Mouse (Mus musculus) small intestine, adult 2 months (tissue): ENCODE data around the gene Foxq1. TPM values are rescaled to one million over a fixed set of nuclear protein-coding genes. Genes with fewer than 3 reads are reported as not detected.

ENCODE experiments used
- H3K27ac ChIP-seq: fragments of 200-500 bp; 2 replicates; pipeline ENCODE4 v1.5.1; 2012; ENCODE audit warnings: low read depth, low read length, control low read depth, inconsistent platforms; ENCODE audit not compliant: insufficient read depth
- H3K27me3 ChIP-seq: fragments of 200-500 bp; 2 replicates; pipeline ENCODE4 v1.6.1; 2012; ENCODE audit warnings: mild to moderate bottlenecking, moderate library complexity, low read length, inconsistent platforms; ENCODE audit not compliant: control insufficient read depth, insufficient read depth
- H3K36me3 ChIP-seq: fragments of 200-500 bp; 2 replicates; pipeline ENCODE4 v1.6.1; 2012; ENCODE audit warnings: mild to moderate bottlenecking, low read length, control low read depth, inconsistent platforms; ENCODE audit not compliant: control insufficient read depth, insufficient read depth
- H3K4me1 ChIP-seq: fragments of 200-500 bp; 2 replicates; pipeline ENCODE4 v1.6.1; 2012; ENCODE audit warnings: low read length, inconsistent platforms, mixed read lengths; ENCODE audit not compliant: control insufficient read depth, insufficient read depth, insufficient read length
- H3K4me3 ChIP-seq: fragments of 200-500 bp; 2 replicates; pipeline ENCODE4 v1.5.1; 2012; ENCODE audit warnings: low read depth, mild to moderate bottlenecking, control low read depth, inconsistent platforms, low read length, moderate library complexity
- CTCF ChIP-seq: fragments of 200-500 bp; IDR thresholded peaks from 2 replicates; pipeline ENCODE4 v1.5.1; 2012; ENCODE audit warnings: low read depth, mild to moderate bottlenecking, control low read depth, inconsistent platforms, low read length, moderate library complexity, mixed read lengths; ENCODE audit not compliant: insufficient replicate concordance, insufficient read length; ENCODE audit errors: extremely low read depth
- POLR2A ChIP-seq: fragments of 200-500 bp; IDR thresholded peaks from 2 replicates; pipeline ENCODE4 v1.6.1; 2012; ENCODE audit warnings: low read depth, mild to moderate bottlenecking, control low read depth, inconsistent platforms, low read length, moderate library complexity
- WGBS: fragments of 180-500 bp; shearing (Covaris S2); methylation state at CpG from one replicate; pipeline ENCODE4 v1.1.7; 2018; 5-methylcytosine and 5-hydroxymethylcytosine counted together
- polyA plus RNA-seq: library from polyadenylated mRNA; depleted of rRNA; stranded (reverse); fragments of >200 nt; gene quantifications from 2 replicates; pipeline ENCODE4 v1.2.3, GENCODE M21; 2012

Foxq1 gene
- polyA plus RNA-seq, 1 experiment: 9.2 TPM

GRCm38 (mm10) chr13:31534726-31535125 is 21.2 kb upstream of the Foxq1 start:
- Histone ChIP-seq H3K4me3 (no peak overlapping the region), H3K4me1 (no peaks in the 10 kb centered on the region), H3K36me3 (no peaks in the 10 kb centered on the region), H3K27ac (no peak overlapping the region), H3K27me3 (no peaks in the 10 kb centered on the region)
- 90% methylated on average over 4 of the region's 4 CpGs for WGBS
- TF ChIP-seq POLR2A (no peak), CTCF (no peak)

- Histone ChIP-seq H3K4me1 (peaks cover 13% of the 10 kb centered on the region; the same call in 1 of the 2 replicates), H3K4me3 (no peak overlapping the region), H3K27me3 (no peaks in the 10 kb centered on the region), H3K36me3 (no peaks in the 10 kb centered on the region), H3K27ac (no peak overlapping the region)
- 93% methylated on average over 5 of the region's 5 CpGs for WGBS
- TF ChIP-seq CTCF (no peak), POLR2A (no peak)
These were observed 12.9 kb upstream of the Foxq1 start for GRCm38 (mm10) chr13:31543021-31543420.

- Histone ChIP-seq H3K4me1 (peaks cover 13% of the 10 kb centered on the region; the same call in 1 of the 2 replicates), H3K36me3 (no peaks in the 10 kb centered on the region), H3K27me3 (no peaks in the 10 kb centered on the region), H3K27ac (0 out of 2 replicates have a peak overlapping the region, but pooled peaks have one; percentile 3), H3K4me3 (no peak overlapping the region)
- 27% methylated on average over 2 of the region's 2 CpGs for WGBS
- TF ChIP-seq POLR2A: no peak
- no peak for TF ChIP-seq CTCF
These were observed 9.2 kb upstream of the Foxq1 start for GRCm38 (mm10) chr13:31546784-31547183.

GRCm38 (mm10) chr13:31547204-31547603 is 8.7 kb upstream of the Foxq1 start:
- Histone ChIP-seq H3K4me3 (no peak overlapping the region), H3K27me3 (no peaks in the 10 kb centered on the region), H3K27ac (no peak overlapping the region), H3K36me3 (no peaks in the 10 kb centered on the region), H3K4me1 (peaks cover 13% of the 10 kb centered on the region; the same call in 1 of the 2 replicates)
- TF ChIP-seq POLR2A: no peak
- TF ChIP-seq CTCF: no peak
- whole genome bisulfite sequencing: 22% methylated on average over 3 of the region's 3 CpGs

GRCm38 (mm10) chr13:31547610-31548009 is 8.3 kb upstream of the Foxq1 start:
- no peak overlapping the region for H3K4me3 ChIP-seq
- H3K27ac ChIP-seq: no peak overlapping the region; the same call in 1 of the 2 replicates
- 31% methylated on average over 9 of the region's 9 CpGs for WGBS
- TF ChIP-seq POLR2A (no peak), CTCF (no peak)
- H3K27me3 ChIP-seq: no peaks in the 10 kb centered on the region
- H3K4me1 ChIP-seq: peaks cover 13% of the 10 kb centered on the region; the same call in 1 of the 2 replicates
- no peaks in the 10 kb centered on the region for H3K36me3 ChIP-seq

- TF ChIP-seq CTCF (no peak), POLR2A (no peak)
- Histone ChIP-seq H3K27ac (peak overlapping the region; percentile 3; the same call in 1 of the 2 replicates), H3K4me1 (peaks cover 6% of the 10 kb centered on the region), H3K36me3 (no peaks in the 10 kb centered on the region), H3K4me3 (peak overlapping the region; percentile 80), H3K27me3 (peaks cover 12% of the 10 kb centered on the region)
- 13% methylated on average over 24 of the region's 24 CpGs for WGBS
These were observed 1.2 kb downstream of the Foxq1 start for GRCm38 (mm10) chr13:31556964-31557767.

- peaks cover 12% of the 10 kb centered on the region for H3K27me3 ChIP-seq
- peak; percentile 38; the same call in 1 of the 2 replicates for TF ChIP-seq POLR2A
- TF ChIP-seq CTCF: no peak
- peak overlapping the region; percentile 3; the same call in 1 of the 2 replicates for H3K27ac ChIP-seq
- under 1% methylated on average over 73 of the region's 73 CpGs for WGBS
- H3K4me1 ChIP-seq: peaks cover 6% of the 10 kb centered on the region
- H3K4me3 ChIP-seq: peak overlapping the region; percentile 80
- H3K36me3 ChIP-seq: no peaks in the 10 kb centered on the region
These were observed 2.0 kb downstream of the Foxq1 start for GRCm38 (mm10) chr13:31557768-31558520.
